Mouse (Mus musculus): ENCODE measurements around the gene Cldnd2. TPM values are rescaled to one million over a fixed set of nuclear protein-coding genes. Genes with fewer than 3 reads are reported as not detected.

Cldnd2 gene
- total RNA-seq, 2 experiments from 2014 or later, result not detected

DNA sequence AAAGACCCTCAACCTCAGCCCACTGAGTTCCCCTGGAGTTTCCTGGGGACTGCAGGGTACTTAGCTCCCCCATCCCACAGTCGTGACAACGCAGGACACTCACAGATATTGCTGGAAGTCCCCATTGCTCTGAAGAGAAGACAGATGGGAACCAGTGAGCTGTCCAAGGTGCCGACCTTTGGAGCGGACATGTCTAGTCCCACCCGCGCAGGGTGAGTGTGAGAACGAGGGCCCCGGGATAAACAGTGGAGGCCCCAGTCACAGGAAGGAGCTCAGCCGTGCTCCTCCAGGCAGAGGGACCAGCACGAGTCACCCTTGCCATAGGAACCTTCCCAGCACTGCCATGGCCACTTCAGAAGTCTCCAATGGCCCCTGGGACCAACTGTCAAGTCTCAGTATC is 42.7 kb downstream of the Cldnd2 start:
- intact Hi-C loops (cut with DNase I), result no loop called here
- DNase-seq, result no peak

DNA sequence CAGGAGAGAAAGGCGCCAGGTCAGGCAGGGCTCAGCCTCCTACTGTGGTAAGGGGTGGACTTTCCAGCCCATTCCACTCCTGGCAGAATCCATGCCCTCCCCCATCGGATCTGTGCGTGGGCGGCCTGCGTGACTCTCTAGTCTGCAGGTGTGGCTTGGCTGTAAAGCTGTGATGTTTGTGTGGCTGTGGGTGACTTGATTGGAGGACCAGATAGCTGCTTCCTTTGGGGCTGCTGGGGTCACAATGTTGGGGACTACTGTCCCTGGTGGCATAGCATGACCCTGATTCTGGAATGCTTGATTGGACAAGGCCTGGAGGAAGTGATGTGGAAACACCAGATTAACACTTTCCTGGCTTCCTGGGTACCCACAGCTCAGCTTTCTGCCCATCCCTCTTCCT is 48.1 kb downstream of the Cldnd2 start:
- intact Hi-C loops (cut with DNase I), result no loop called here
- DNase-seq, result no peak

DNA sequence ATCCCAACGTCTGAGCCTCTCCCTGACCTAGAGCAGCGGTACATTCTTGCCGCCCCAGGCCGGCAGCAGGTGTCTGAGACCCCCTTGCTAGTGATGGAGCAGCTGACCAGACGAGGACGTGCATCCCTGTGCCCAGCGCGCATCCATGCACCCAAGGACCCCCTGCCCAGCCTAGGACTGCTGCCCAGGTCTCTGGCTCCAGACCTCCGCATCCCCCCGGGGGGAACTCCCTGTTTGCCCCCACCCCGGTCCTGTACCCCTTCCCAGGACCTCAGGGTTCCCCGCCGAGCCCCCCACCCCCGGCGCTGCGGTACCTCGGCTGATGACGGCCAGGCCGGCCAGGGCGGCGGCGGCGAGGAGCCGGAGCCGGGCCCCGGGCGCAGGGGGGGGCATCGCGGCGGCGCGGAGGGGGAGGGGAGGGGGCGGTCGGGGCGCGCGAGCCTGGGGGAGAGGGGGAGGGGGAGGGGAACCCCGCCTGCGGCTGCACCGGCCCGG is 49.1 kb downstream of the Cldnd2 start, which contains the start of gene Iglon5:
Iglon5 (minus strand) TSS at position 445 of the 495 bp plus-strand sequence.
- intact Hi-C loops (cut with DNase I), result no loop called here
- no peak for DNase-seq

DNA sequence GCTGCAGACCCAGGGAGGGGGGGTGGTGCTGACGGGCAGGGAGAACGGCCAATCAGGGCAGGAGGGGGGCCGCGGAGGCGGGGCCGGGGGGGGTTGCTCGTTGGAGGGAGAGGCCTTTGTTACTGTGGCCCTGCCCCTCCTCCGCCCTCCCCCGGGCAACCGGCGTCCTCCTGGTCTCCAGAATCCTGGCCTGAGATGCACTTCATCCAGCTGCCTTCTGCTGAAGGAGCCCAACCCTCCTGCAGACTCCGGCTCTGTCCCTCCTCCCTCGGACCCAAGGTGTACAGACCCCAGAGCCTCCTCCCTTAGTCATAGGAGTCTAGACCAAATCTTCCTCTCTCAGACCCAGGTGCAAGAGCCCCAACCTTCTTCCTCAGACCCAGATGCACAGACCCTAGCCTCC is 49.6 kb downstream of the Cldnd2 start:
- intact Hi-C loops (cut with DNase I), result no loop called here
- peak in 1 of 2 experiments; percentile 17 for DNase-seq

DNA sequence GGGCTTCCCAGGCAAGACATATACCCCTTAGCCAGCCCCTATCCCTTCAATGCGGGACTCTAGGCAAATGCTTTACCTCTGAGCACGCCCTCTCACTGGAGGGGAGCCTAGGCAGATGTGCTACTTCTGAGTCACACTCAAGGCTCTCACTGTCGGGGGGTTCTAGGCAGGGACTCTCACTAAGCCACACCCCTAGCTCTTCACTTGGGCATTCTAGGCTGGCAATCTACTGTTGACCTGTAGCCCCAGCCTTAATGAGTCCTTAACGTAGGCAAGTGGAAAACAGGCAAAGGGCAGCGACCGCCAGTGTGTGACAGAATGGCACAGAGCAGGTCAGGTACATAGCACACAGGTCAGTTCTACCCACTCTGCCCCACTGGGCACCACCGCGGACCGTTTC is 50.3 kb downstream of the Cldnd2 start:
- intact Hi-C loops (cut with DNase I), result no loop called here
- no peak for DNase-seq

Small RNAs within 50 kb of the gene (microRNA-seq; reads per million reads assigned to microRNA genes)
- 0.74 to 2.1 reads per million in 2 experiments for gene Mir7051

Other genes starting within 250 kb of the Cldnd2 start
- 1 to 10 TPM; 6.8 to 8.4 TPM for gene Zfp715, start 127.5 kb upstream of the Cldnd2 start, total RNA-seq (2021)
- not detected for gene Siglecf, start 89.4 kb upstream of the Cldnd2 start, total RNA-seq (2021)
- under 1 TPM in 1 of 2 experiments, not detected in 1; 0.08 TPM for gene Siglecg, start 32.6 kb upstream of the Cldnd2 start, total RNA-seq (2021)
- not detected for gene Lim2, start 13.1 kb upstream of the Cldnd2 start, total RNA-seq (2021)
- not detected for gene Nkg7, start 3.7 kb upstream of the Cldnd2 start, total RNA-seq (2021)
- gene Etfb, start 3.3 kb downstream of the Cldnd2 start, total RNA-seq (2021), result 100 to 1,000 TPM; 264 to 310 TPM
- gene Gm45233, start 3.3 kb downstream of the Cldnd2 start, total RNA-seq (2021), result under 1 TPM in 1 of 2 experiments, not detected in 1; 0.79 TPM
- 1 to 10 TPM; 1.7 TPM for gene Vsig10l, start 22.4 kb downstream of the Cldnd2 start, total RNA-seq (2021)
- under 1 TPM; 0.23 to 0.27 TPM for gene Iglon5, start 49.3 kb downstream of the Cldnd2 start, total RNA-seq (2021)
- not detected for gene 4931406B18Rik, start 65.2 kb downstream of the Cldnd2 start, total RNA-seq (2021)
- gene Cd33, start 103.6 kb downstream of the Cldnd2 start, total RNA-seq (2021), result under 1 TPM; 0.62 to 0.82 TPM
- under 1 TPM; 0.26 to 0.52 TPM for gene Zfp658, start 121.5 kb downstream of the Cldnd2 start, total RNA-seq (2021)
- gene Zfp719, start 138.8 kb downstream of the Cldnd2 start, total RNA-seq (2021), result 1 to 10 TPM; 3.0 to 4.4 TPM
- not detected for gene Zfp819, start 166.4 kb downstream of the Cldnd2 start, total RNA-seq (2021)
- gene Ceacam18, start 193.9 kb downstream of the Cldnd2 start, total RNA-seq (2021), result not detected
- under 1 TPM; 0.13 to 0.89 TPM for gene Siglece, start 219.4 kb downstream of the Cldnd2 start, total RNA-seq (2021)
- gene Ctu1, start 231.2 kb downstream of the Cldnd2 start, total RNA-seq (2021), result 1 to 10 TPM; 2.3 TPM
- gene Klk14, start 249.6 kb downstream of the Cldnd2 start, total RNA-seq (2021), result not detected